Mouse (Mus musculus) spleen, embryonic (tissue): ENCODE data around the gene Gpx2.

Experiments
- CTCF ChIA-PET: fragments of 350-600 bp; sonication (Branson Sonifier 250); formaldehyde crosslinking; loops from one replicate; lab custom pipeline; 2022; lab: Charles Lee

The Gpx2 gene

GRCm38 (mm10) chr12:76795350-76795749 lies at the start of gene Gpx2:
Gene Gpx2, minus strand, starts transcription at chr12:76795554.
- CTCF ChIA-PET, result no interaction called here

DNA sequence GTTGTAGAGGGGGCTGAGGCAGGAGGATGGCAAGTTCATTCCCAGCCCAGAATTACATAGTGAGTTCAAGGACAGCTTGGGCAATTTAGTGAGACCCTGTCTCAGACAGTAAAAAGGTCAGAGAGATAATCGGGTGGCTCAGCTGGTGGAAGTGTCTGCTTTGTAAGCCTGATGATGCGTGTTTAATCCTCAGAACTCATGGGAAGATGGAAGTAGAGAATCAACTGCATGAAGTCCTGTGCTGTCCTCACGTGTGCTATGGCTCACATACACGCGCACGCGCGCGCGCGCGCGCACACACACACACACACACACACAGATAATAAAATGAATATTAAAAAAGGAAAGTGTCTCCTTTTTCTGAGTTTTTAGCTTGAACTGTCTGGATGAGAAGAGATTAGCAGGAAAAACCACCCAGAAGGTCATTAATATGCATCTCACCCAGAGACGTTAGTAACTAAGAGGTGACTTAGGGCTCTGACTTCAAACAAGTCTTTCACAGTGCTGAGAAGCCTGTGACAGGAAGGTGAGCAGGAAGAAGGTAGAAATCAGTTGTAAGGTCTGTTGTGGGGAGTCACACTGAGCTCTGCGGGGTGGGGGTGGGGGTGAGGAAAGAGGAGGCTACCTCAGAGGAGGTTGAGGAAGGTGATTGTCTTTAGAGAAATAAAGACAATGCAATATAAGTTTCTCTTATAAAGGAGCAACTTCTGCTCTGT lies 49.1 kb upstream of the Gpx2 start:
- CTCF ChIA-PET, result interaction anchor here (0.7 kb wide), 1 partner anchor 8 kb away, joined by 8 read pairs; no protein-coding TSS in a partner anchor

DNA sequence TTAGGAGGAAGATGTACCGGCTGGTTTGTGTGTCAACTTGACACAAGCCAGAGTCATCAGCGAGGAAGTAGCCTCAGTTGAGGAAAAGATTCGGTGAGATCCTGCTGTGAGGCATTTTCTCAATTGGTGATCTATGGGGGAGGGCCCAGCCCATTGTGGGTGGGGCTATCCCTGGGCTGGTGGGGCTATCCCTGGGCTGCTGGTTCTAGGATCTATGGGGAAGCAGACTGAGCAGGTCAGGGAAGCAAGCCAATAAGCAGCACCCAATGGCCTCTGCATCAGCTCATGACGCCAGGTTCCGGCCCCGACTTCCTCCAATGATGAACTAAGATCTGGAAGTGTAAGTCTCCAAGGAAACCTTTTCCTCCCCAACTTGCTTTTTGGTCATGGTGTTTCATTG lies 44.7 kb upstream of the Gpx2 start:
- CTCF ChIA-PET, result no interaction called here

DNA sequence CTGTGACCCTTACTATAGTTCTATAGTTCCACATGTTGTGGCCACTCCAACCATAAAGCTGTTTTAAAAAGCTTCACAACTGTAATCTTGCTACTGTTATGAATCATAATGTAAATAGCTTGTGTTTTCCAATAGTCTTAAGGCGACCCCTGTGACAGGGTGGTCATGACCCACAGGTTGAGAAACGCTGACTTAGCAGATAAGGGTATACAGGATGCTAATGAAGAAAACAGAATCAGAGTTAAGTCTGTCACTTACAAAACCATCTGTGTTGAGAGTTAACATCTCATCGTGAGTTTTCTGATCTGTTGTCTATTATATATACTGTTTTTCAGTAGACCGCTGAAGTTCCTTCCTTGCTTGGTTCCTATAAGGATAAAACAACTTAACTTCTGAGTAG lies 43.9 kb upstream of the Gpx2 start:
- CTCF ChIA-PET, result no interaction called here

- CTCF ChIA-PET, result no interaction called here
Observed at GRCm38 (mm10) chr12:76837844-76838650, 42.7 kb upstream of the Gpx2 start.

- CTCF ChIA-PET, result interaction anchor here (0.6 kb wide), 1 partner anchor 8 kb away, joined by 8 read pairs; no protein-coding TSS in a partner anchor
Observed at GRCm38 (mm10) chr12:76837101-76837843, 41.9 kb upstream of the Gpx2 start.

DNA sequence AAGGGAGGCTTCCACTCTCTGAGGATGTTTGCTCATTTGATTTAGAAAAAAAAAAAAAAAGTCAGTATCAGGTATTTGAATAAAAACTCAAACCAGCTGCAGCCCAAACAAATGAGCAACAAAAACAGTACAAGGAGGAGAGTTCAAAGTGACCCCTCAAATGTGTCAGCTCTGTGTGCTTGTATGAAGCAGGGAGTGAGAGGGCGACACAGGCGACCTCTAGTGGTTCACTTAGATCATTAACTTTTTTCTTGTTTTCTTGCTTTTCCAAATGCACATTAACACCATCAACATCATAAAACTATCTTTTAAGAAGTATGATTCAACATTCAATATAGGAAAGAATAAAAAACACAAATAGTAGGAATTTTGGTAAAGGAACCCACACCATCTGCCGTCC lies 37.4 kb upstream of the Gpx2 start:
- CTCF ChIA-PET, result interaction anchor here (0.5 kb wide), 1 partner anchor 473 kb away, joined by 5 read pairs; no protein-coding TSS in a partner anchor

DNA sequence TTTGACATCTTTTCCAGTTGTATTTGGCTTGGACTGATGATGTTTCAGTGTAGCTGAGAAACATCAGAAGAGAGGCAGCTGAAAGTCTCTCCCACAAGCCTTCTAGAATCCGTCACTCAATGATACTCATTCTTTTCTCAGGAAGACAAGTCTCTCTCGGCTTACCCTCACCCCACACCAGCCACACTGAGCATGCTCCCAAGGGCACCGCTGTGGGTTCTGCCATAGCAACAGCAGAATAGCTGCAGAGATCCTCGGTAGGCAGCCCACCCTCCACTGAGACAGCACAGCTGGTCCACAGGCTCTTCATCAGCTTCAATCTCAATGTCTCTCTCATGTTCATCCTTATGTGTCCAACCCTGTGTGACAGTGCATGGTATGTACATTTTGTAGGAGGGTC lies 29.9 kb upstream of the Gpx2 start:
- CTCF ChIA-PET, result no interaction called here

- CTCF ChIA-PET, result no interaction called here
Observed at GRCm38 (mm10) chr12:76822651-76823041, 27.3 kb upstream of the Gpx2 start, which contains the start of gene Rab15. Gene Rab15, minus strand, starts transcription at chr12:76822908.

GRCm38 (mm10) chr12:76822002-76822650 lies 26.8 kb upstream of the Gpx2 start:
- CTCF ChIA-PET, result no interaction called here

GRCm38 (mm10) chr12:76820615-76821014 lies 25.3 kb upstream of the Gpx2 start:
- CTCF ChIA-PET, result no interaction called here

GRCm38 (mm10) chr12:76819816-76820215 lies 24.5 kb upstream of the Gpx2 start:
- CTCF ChIA-PET, result no interaction called here

- CTCF ChIA-PET, result no interaction called here
Observed at GRCm38 (mm10) chr12:76818908-76819307, 23.6 kb upstream of the Gpx2 start.

DNA sequence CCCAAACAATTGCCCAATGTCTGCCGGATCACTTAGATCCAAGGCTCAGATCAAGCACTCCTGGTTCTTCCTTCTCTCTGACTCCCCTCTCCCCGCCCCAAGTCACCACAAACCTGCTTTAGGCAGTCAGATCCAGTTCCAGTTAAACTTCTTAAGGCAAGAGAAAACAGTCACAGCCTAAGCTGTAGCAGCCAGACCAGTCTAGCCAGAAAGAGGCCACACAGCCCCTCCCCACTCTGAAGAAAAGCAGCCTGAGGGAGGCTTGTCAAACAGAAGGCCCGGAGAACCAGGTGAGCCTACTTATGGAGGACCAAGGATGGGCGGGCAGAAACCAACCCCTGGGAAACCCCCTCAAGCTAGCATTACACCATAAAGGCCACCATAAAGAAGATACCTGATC lies 22.8 kb upstream of the Gpx2 start:
- CTCF ChIA-PET, result no interaction called here

DNA sequence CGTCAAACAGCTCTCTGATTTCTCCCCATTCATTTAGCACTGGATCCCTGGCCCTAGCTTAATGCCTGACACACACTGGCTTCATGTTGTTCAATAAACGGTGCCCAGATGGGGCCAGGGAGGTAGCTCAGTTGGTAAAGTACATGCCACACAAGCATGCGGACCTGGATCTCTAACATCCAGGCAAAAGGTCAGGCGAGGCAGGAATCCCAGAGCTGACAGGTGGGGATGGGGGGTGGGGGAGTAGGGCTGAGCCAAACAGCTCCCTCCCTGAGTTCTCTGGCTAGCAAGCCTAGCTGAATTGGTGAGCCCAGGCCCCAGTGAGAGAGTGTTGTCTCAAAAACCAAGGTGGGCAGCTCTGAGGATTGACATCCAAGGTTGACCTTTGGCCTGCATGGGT lies 21.8 kb upstream of the Gpx2 start:
- CTCF ChIA-PET, result no interaction called here

- CTCF ChIA-PET, result no interaction called here
Observed at GRCm38 (mm10) chr12:76816720-76817119, 21.4 kb upstream of the Gpx2 start.

- CTCF ChIA-PET, result interaction anchor here (0.7 kb wide), 1 partner anchor 15 kb away, joined by 4 read pairs; no protein-coding TSS in a partner anchor
Observed at GRCm38 (mm10) chr12:76814120-76814519, 18.8 kb upstream of the Gpx2 start.

- CTCF ChIA-PET, result no interaction called here
Observed at GRCm38 (mm10) chr12:76813543-76813942, 18.2 kb upstream of the Gpx2 start.

GRCm38 (mm10) chr12:76811006-76811405 lies 15.7 kb upstream of the Gpx2 start:
- CTCF ChIA-PET, result interaction anchor here (0.7 kb wide), 1 partner anchor 429 kb away, joined by 14 read pairs; no protein-coding TSS in a partner anchor

DNA sequence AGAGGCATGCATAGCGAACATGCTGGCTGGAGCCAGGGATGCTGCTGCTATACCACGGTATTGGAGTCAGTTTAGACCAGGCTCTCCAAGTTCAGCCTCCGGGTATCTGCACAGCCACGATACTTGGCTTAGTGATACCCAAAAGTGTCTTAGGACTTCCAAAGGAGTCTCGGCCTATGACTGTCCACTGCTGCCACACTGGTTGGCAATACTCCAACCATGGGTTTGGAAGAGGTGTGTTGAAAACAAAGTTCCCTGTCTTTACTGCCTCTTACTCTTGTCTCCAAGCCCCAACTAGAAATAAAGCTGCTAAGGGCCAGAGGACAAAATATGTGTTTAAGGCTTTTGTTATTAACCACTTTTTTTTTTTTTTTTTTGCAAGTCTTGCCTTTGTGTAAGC lies 15.1 kb upstream of the Gpx2 start:
- CTCF ChIA-PET, result interaction anchor here (0.7 kb wide), 1 partner anchor 428 kb away, joined by 14 read pairs; no protein-coding TSS in a partner anchor

GRCm38 (mm10) chr12:76807796-76808195 lies 12.4 kb upstream of the Gpx2 start:
- CTCF ChIA-PET, result no interaction called here
